Mouse (Mus musculus): ENCODE results near the gene Cab39. TPM values are rescaled to one million over a fixed set of nuclear protein-coding genes. Genes with fewer than 3 reads are reported as not detected.

Cab39 gene
- polyA plus RNA-seq (2014; fragmentation: Illumina TruSeq; extraction: RNeasy Lipid Tissue Mini Kit (QIAGEN cat#74804); ENCODE audit: low read depth, low replicate concordance): 87.7 TPM

DNA sequence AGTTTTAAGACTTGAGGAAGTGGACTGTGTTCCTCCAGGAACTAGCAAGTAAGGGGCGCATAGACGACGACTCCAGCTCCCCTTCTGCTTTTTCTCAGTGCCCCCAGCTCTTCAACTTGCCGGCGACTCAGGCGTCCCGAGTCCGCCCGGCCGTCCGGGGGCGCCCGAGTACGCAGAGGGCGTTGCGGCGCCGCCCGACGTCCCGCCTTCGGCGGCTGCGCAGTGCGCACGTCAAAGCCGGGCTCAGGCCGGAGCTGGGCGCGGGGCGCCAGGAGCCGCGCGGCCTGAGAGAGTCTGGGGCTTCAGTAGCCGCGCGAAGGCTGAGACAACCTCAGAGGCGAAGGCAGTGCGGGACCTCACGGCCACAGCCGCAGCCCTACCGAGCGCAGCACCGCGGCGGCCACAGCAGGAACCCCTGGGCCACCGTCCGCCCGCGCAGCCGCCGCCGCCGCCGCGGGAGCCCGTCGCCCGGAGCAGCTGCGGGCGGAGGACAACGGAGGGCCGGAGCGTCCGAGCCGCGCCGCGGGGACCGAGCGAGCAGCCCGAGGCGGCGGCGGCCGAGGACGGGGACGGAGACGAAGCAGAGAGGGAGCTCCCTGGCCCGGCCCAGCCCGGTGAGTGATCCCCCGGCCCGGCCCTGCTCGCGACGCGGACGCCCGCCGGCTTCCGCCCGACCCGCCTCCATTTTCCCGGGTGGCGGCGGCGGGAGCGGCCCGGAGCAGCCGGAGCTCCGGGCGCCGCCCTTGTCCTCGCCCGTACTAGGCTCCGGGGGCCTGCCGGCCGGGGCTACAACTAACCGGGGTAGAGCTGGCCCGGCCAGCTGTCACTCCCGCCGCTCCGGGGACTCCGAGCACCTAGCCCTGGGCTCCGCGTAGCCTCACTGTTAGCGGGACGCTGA lies at the start of gene Cab39:
Gene Cab39, plus strand, starts transcription at position 234 of the 898 bp plus-strand sequence.

DNA sequence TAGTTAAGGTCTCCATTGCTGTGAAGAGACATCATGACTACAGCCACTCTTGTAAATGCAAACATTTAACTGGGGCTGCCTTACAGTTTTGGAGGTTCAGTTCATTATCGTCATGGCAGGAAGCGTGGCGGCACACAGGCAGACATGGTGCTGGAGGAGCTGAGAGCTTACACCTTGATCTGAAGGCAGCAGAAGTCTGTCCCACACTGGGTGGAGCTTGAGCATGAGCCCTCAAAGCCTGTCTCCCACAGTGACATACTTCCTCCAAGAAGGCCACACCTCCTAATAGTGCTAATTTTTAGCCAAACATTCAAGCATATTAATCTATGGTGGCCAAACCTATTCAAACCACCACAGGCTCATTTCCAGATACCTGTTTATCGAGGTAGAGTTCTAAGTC lies 14.8 kb upstream of the Cab39 start, which contains the start of gene A630001G21Rik:
Gene A630001G21Rik, minus strand, starts transcription at position 208 of the 400 bp plus-strand sequence.

DNA sequence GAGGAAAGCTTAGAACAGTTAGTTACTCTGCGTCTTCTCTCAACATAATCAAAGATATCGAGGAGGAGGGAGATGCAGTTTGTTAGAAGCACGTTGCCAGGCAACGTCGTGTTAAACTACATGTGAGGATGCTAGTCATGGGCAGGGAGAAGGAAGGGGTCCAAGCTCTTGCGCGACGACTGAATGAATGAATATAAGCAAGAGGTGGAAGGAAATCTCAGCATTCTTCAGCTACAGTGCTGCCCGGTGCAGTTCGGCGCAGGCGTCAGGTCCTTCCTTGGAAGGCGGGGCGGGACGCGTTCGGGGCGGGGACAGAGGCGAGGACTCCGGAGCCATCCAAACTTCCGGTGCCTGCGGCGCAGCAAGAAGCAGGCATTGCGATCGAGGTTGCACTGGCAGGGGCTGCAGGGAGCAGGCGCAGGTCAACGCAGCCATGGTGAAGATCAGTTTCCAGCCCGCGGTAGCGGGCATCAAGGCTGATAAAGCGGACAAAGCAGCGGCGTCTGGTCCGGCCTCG lies 101.0 kb downstream of the Cab39 start, which contains the start of gene Itm2c:
Gene Itm2c, plus strand, starts transcription at position 51 of the 517 bp plus-strand sequence.

Other genes starting within 250 kb of the Cab39 start
- gene G530012D18Rik, start 217.8 kb upstream of the Cab39 start, polyA plus RNA-seq (2014; fragmentation: Illumina TruSeq; extraction: RNeasy Lipid Tissue Mini Kit (QIAGEN cat#74804); ENCODE audit: low read depth, low replicate concordance): not detected
- 10.0 TPM for gene Sp110, start 194.6 kb upstream of the Cab39 start, polyA plus RNA-seq (2014; fragmentation: Illumina TruSeq; extraction: RNeasy Lipid Tissue Mini Kit (QIAGEN cat#74804); ENCODE audit: low read depth, low replicate concordance)
- 4.3 TPM for gene Sp140, start 193.1 kb upstream of the Cab39 start, polyA plus RNA-seq (2014; fragmentation: Illumina TruSeq; extraction: RNeasy Lipid Tissue Mini Kit (QIAGEN cat#74804); ENCODE audit: low read depth, low replicate concordance)
- 36.7 TPM for gene Sp100, start 143.5 kb upstream of the Cab39 start, polyA plus RNA-seq (2014; fragmentation: Illumina TruSeq; extraction: RNeasy Lipid Tissue Mini Kit (QIAGEN cat#74804); ENCODE audit: low read depth, low replicate concordance)
- gene A630001G21Rik, start 14.8 kb upstream of the Cab39 start, polyA plus RNA-seq (2014; fragmentation: Illumina TruSeq; extraction: RNeasy Lipid Tissue Mini Kit (QIAGEN cat#74804); ENCODE audit: low read depth, low replicate concordance): 1.7 TPM
- gene Itm2c, start 100.8 kb downstream of the Cab39 start, polyA plus RNA-seq (2014; fragmentation: Illumina TruSeq; extraction: RNeasy Lipid Tissue Mini Kit (QIAGEN cat#74804); ENCODE audit: low read depth, low replicate concordance): 66.3 TPM
- not detected for gene 4933407L21Rik, start 135.0 kb downstream of the Cab39 start, polyA plus RNA-seq (2014; fragmentation: Illumina TruSeq; extraction: RNeasy Lipid Tissue Mini Kit (QIAGEN cat#74804); ENCODE audit: low read depth, low replicate concordance)
- gene Gpr55, start 167.6 kb downstream of the Cab39 start, polyA plus RNA-seq (2014; fragmentation: Illumina TruSeq; extraction: RNeasy Lipid Tissue Mini Kit (QIAGEN cat#74804); ENCODE audit: low read depth, low replicate concordance): not detected
- gene Spata3, start 223.4 kb downstream of the Cab39 start, polyA plus RNA-seq (2014; fragmentation: Illumina TruSeq; extraction: RNeasy Lipid Tissue Mini Kit (QIAGEN cat#74804); ENCODE audit: low read depth, low replicate concordance): not detected